Mouse (Mus musculus): Measurements from ENCODE around the gene Tnrc6c.
"Not testable (repeated sequence)": the region's sequence is repeated elsewhere in the genome, so short reads cannot be mapped to it uniquely, and the experiment has no call there.

Gene Tnrc6c

GRCm38 (mm10) chr11:117775540-117775939 lies 121.5 kb downstream of the Tnrc6c start:
- no peak for DNase-seq

- no peak for DNase-seq
Observed at GRCm38 (mm10) chr11:117776085-117776792, 122.2 kb downstream of the Tnrc6c start.

- no peak for DNase-seq
Observed at GRCm38 (mm10) chr11:117777111-117777510, 123.0 kb downstream of the Tnrc6c start.

- DNase-seq = no peak
Observed at GRCm38 (mm10) chr11:117778031-117778430, 123.9 kb downstream of the Tnrc6c start.

GRCm38 (mm10) chr11:117778851-117779433 lies 124.9 kb downstream of the Tnrc6c start:
- DNase-seq = peak; percentile 71 to 83

GRCm38 (mm10) chr11:117779434-117780198 lies 125.5 kb downstream of the Tnrc6c start:
- peak; percentile 79 to 88 for DNase-seq

- DNase-seq = no peak
Observed at GRCm38 (mm10) chr11:117780199-117780515, 126.1 kb downstream of the Tnrc6c start.

- DNase-seq = peak; percentile 89 to 95
Observed at GRCm38 (mm10) chr11:117780582-117781111, 126.6 kb downstream of the Tnrc6c start.

- DNase-seq = peak; percentile 75 to 87
Observed at GRCm38 (mm10) chr11:117781199-117781821, 127.2 kb downstream of the Tnrc6c start.

GRCm38 (mm10) chr11:117781993-117782704 lies 128.1 kb downstream of the Tnrc6c start, which contains the start of the genes Tmc8 and Tmc6:
Tmc8 (plus strand) TSS chr11:117782076.
Tmc6 (minus strand) TSS chr11:117782198.
- DNase-seq = peak; percentile 54 to 71

- DNase-seq = no peak
Observed at GRCm38 (mm10) chr11:117782705-117783034, 128.6 kb downstream of the Tnrc6c start.

GRCm38 (mm10) chr11:117783089-117783488 lies 129.0 kb downstream of the Tnrc6c start:
- peak; percentile 82 to 88 for DNase-seq

- peak; percentile 59 to 77 for DNase-seq
Observed at GRCm38 (mm10) chr11:117783683-117784309, 129.7 kb downstream of the Tnrc6c start.

- peak; percentile 78 to 85 for DNase-seq
Observed at GRCm38 (mm10) chr11:117786294-117786693, 132.2 kb downstream of the Tnrc6c start.

- not testable (repeated sequence) for DNase-seq
Observed at GRCm38 (mm10) chr11:117788481-117788880, 134.4 kb downstream of the Tnrc6c start.

GRCm38 (mm10) chr11:117790286-117790685 lies 136.2 kb downstream of the Tnrc6c start:
- peak; percentile 83 to 86 for DNase-seq

GRCm38 (mm10) chr11:117790703-117791440 lies 136.8 kb downstream of the Tnrc6c start:
- DNase-seq = peak; percentile 65 to 82

- DNase-seq = no peak
Observed at GRCm38 (mm10) chr11:117791441-117791761, 137.3 kb downstream of the Tnrc6c start.

- peak; percentile 81 to 89 for DNase-seq
Observed at GRCm38 (mm10) chr11:117792281-117792888, 138.3 kb downstream of the Tnrc6c start.

- DNase-seq = no peak
Observed at GRCm38 (mm10) chr11:117794035-117794551, 140.0 kb downstream of the Tnrc6c start.

GRCm38 (mm10) chr11:117796954-117797353 lies 142.9 kb downstream of the Tnrc6c start:
- no peak for DNase-seq
